Mouse (Mus musculus) kidney, embryonic 14.5 days (tissue): ENCODE data around the gene Rgs8. TPM values are rescaled to one million over a fixed set of nuclear protein-coding genes. Genes with fewer than 3 reads are reported as not detected.

Experiments used
- ATAC-seq: fragments of 200-750 bp; cut with Nextera tagmentation; 2 replicates; pipeline ENCODE4 v1.8.0; 2017; ENCODE audit warnings: moderate number of reproducible peaks, mild to moderate bottlenecking, moderate TSS enrichment, moderate library complexity; ENCODE audit not compliant: low FRiP score, low TSS enrichment
- H3K27ac ChIP-seq: fragments of 300-500 bp; sonication (generic); 2 replicates; pipeline ENCODE4 v1.5.1; 2014; ENCODE audit warnings: low read depth, mild to moderate bottlenecking, low read length, moderate library complexity, mixed read lengths
- H3K27me3 ChIP-seq: fragments of 300-500 bp; sonication (generic); 2 replicates; pipeline ENCODE4 v1.6.1; 2014; ENCODE audit warnings: mild to moderate bottlenecking, low read length; ENCODE audit not compliant: control insufficient read depth, insufficient read depth
- H3K36me3 ChIP-seq: fragments of 300-500 bp; sonication (generic); 2 replicates; pipeline ENCODE4 v1.6.1; 2014; ENCODE audit warnings: low read length, mixed read lengths; ENCODE audit not compliant: control insufficient read depth, insufficient read depth
- H3K4me1 ChIP-seq: fragments of 300-500 bp; sonication (generic); 2 replicates; pipeline ENCODE4 v1.6.1; 2014; ENCODE audit warnings: low read length, mixed read lengths; ENCODE audit not compliant: control insufficient read depth, insufficient read depth
- H3K4me2 ChIP-seq: fragments of 300-500 bp; sonication (generic); replicated peaks from 2 replicates; pipeline ENCODE4 v1.6.1; 2014; ENCODE audit warnings: low read depth, mild to moderate bottlenecking, low read length
- H3K4me3 ChIP-seq: fragments of 300-500 bp; sonication (generic); 2 replicates; pipeline ENCODE4 v1.5.1; 2014; ENCODE audit warnings: mild to moderate bottlenecking, low read length
- H3K9ac ChIP-seq: fragments of 300-500 bp; sonication (generic); 2 replicates; pipeline ENCODE4 v1.6.1; 2014; ENCODE audit warnings: low read depth, mild to moderate bottlenecking, low read length, moderate library complexity
- H3K9me3 ChIP-seq: fragments of 300-500 bp; sonication (generic); 2 replicates; pipeline ENCODE4 v1.6.1; 2016; ENCODE audit warnings: low read length; ENCODE audit not compliant: control insufficient read depth
- WGBS: fragments of 180-500 bp; shearing (Covaris S2); extraction: QIAGEN DNeasy Blood & Tissue Kit; methylation state at CpG from one replicate; pipeline ENCODE4 v1.1.7; 2014; 5-methylcytosine and 5-hydroxymethylcytosine counted together
- polyA plus RNA-seq: library from polyadenylated mRNA; unstranded; fragments of >200 nt; fragmentation: Nextera tagmentation; extraction: Ambion mirVana; gene quantifications from 2 replicates; pipeline ENCODE4 v1.2.1, GENCODE M21; 2014

Rgs8 gene
- polyA plus RNA-seq, result 0.04 and 0.10 TPM in 2 replicates

DNA sequence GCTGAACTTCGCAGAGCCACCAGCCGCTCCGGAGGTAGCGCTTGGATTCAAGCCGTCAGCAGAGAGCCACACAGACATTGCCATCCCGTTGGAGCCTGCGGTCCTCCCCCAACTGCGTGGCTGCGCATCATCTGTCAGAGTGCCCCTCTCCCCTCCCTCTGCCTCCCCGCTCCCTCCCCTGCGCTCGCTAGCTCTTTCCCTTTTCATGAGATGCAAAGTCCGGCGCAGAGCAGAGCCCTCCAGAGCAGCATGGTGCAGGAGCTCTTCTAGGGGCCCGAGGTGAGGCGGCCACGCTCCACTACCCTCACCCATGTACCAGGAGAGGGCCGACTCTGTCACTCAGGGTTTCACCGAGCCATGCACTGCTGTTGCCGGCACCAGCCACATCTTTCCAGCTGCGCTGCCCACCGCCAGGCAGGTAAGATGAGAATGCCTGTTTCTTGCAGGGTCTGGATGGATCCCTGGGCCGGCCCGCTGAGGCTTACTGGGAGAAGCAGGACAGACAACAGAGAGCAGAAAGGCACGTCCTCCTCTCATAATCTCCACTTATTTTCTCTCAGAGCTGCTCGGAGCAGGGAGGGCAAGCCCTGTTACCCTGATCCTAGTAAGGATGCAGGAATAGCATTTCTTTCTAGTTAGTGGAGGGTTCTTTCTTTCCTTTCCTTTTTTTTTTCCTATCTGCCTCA, at the start of gene Rgs8:
Gene Rgs8 (plus strand): TSS at position 88 of the 686 bp plus-strand sequence.
- no peaks in the 10 kb centered on the region for H3K9me3 ChIP-seq
- WGBS, result under 1% methylated on average over 26 of the region's 26 CpGs
- H3K27ac ChIP-seq, result no peak within 1 kb of the TSS
- peak within 1 kb of the TSS; percentile 29 for H3K4me3 ChIP-seq
- H3K4me1 ChIP-seq, result peaks cover 6% of the 10 kb centered on the region; the same call in 1 of the 2 replicates
- no peak within 1 kb of the TSS for H3K9ac ChIP-seq
- ATAC-seq, result peak; percentile 95
- H3K27me3 ChIP-seq, result peaks cover 13% of the 10 kb centered on the region
- H3K36me3 ChIP-seq, result no peaks in the 10 kb centered on the region
- H3K4me2 ChIP-seq, result peak within 1 kb of the TSS; percentile 56

DNA sequence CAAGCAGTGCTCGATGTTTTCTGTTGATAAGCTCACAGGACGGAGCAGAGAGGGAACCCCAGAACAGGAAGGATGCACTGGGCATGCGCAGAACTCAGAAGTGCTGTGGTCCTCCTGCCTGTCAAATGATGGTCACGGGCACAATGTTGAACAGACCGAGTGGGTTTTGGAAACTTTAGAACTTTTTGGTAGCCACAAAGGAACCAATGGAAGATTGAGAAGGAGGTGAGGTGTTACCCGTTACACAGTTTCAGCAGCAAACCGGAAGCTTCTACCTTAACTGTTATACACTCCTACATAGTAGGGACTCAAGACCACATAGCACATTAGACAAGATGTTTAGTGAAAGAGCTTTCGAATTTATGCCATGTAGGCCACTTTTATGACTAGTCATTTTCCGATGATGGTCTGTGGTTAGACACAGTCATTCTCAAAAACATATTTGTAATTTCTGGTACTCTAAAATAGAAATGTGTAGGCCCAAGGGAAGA, 35.4 kb upstream of the Rgs8 start:
- Histone ChIP-seq H3K9ac (no peak overlapping the region), H3K27ac (no peak overlapping the region), H3K4me3 (no peak overlapping the region), H3K4me1 (no peaks in the 10 kb centered on the region), H3K36me3 (no peaks in the 10 kb centered on the region), H3K4me2 (no peak overlapping the region), H3K9me3 (no peaks in the 10 kb centered on the region), H3K27me3 (no peaks in the 10 kb centered on the region)
- no peak for ATAC-seq
- 91% methylated on average over 9 of the region's 9 CpGs for whole genome bisulfite sequencing

DNA sequence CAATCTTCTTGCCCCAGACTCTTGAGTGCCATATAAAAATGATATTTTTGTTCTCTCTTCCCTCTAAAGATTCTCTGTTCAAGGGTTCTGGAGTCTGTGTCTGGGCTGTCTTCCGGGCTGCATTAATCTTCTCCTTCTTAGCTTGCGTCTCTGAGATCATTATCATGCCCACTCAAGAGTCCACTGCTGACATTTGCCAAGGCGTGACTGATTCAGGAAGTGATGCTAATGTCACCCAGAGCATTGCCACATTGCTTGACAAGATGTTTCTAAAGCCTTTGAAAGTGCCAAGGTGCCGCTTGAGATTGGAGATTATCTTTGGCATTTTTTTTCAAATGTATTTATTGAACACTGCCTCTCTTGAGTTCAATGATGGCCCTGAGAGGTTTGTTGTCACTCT, 29.8 kb upstream of the Rgs8 start:
- Histone ChIP-seq H3K36me3 (no peaks in the 10 kb centered on the region), H3K9me3 (no peaks in the 10 kb centered on the region), H3K4me3 (no peak overlapping the region), H3K27me3 (no peaks in the 10 kb centered on the region), H3K4me2 (no peak overlapping the region), H3K27ac (no peak overlapping the region), H3K4me1 (no peaks in the 10 kb centered on the region), H3K9ac (no peak overlapping the region)
- ATAC-seq, result no peak
- WGBS, result 83% methylated on average over 4 of the region's 4 CpGs

DNA sequence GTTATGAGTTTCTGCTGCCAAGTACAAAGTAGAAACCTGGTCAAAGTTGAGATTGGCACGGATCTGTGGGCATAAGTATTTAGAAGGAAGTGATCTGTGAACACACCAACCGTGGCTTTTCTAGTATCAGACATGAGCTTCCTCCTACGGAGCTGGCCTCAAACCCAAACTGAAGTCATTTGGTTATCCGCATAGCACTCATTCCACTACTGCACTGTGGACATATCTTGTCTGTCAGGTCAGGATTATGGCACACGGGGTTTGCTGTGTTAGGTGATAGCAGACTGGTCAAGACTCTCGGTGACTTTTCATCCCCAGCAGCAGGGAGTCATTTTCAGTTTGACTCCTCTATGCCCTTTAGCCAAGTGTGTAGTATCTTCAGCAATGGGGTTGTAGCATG, 20.1 kb upstream of the Rgs8 start:
- no peaks in the 10 kb centered on the region for H3K9me3 ChIP-seq
- no peak overlapping the region for H3K27ac ChIP-seq
- no peaks in the 10 kb centered on the region for H3K36me3 ChIP-seq
- no peak overlapping the region for H3K4me2 ChIP-seq
- no peak overlapping the region for H3K9ac ChIP-seq
- H3K4me1 ChIP-seq, result no peaks in the 10 kb centered on the region
- ATAC-seq, result no peak
- no peaks in the 10 kb centered on the region for H3K27me3 ChIP-seq
- 82% methylated on average over 6 of the region's 6 CpGs for WGBS
- H3K4me3 ChIP-seq, result no peak overlapping the region

- H3K27me3 ChIP-seq, result no peaks in the 10 kb centered on the region
- no peak overlapping the region for H3K27ac ChIP-seq
- no peak overlapping the region for H3K4me3 ChIP-seq
- H3K4me2 ChIP-seq, result no peak overlapping the region
- WGBS, result 88% methylated on average over 5 of the region's 5 CpGs
- ATAC-seq, result no peak
- no peaks in the 10 kb centered on the region for H3K36me3 ChIP-seq
- H3K9ac ChIP-seq, result no peak overlapping the region
- no peaks in the 10 kb centered on the region for H3K4me1 ChIP-seq
- H3K9me3 ChIP-seq, result no peaks in the 10 kb centered on the region
Measured at GRCm38 (mm10) chr1:153635056-153635455, 17.8 kb upstream of the Rgs8 start.

DNA sequence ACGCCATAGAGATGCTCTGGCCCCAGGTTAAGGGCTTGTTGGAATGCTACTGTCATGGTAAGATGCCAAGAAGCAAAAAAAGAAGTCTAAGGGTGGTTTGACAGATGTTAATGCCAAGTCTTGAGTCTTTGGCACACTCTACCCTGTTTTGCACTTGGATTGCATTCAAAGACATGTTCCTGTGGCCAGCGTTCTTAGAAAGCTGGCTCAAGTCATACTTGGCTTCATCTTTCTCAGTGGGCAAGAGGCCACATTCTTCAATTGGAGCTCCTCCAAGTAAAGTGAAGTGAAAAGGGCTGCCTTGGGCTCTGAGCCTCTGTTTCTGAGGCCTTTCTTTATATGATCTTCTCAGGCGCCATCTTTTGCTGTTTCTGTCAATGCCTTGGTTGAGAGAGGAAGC, 17.3 kb upstream of the Rgs8 start:
- WGBS, result 90% methylated on average over 3 of the region's 3 CpGs
- no peak overlapping the region for H3K27ac ChIP-seq

DNA sequence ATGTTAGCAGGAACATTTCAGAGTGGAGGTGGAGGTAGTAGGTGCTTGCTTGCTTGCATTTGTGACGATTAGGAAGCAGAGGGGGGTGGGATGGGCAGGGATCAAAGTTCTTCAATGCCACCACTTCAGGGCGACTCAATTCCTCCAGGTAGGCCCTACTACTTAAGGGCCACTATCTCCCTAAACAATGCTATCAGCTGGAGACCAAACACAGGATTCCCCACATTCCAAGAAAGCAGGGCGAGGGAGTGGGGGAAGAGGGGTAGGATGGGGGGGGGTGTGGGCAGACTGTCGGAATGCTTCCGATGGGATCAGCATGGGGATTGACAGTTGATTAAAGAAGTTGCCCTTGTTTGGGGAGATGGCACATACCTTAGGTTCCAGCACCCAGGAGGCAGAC, 16.0 kb upstream of the Rgs8 start:
- no peak overlapping the region for H3K9ac ChIP-seq
- no peaks in the 10 kb centered on the region for H3K9me3 ChIP-seq
- WGBS, result 79% methylated on average over 5 of the region's 5 CpGs
- no peak overlapping the region for H3K4me2 ChIP-seq
- no peak overlapping the region for H3K4me3 ChIP-seq
- peaks cover 8% of the 10 kb centered on the region for H3K4me1 ChIP-seq
- no peaks in the 10 kb centered on the region for H3K36me3 ChIP-seq
- H3K27ac ChIP-seq, result no peak overlapping the region
- H3K27me3 ChIP-seq, result no peaks in the 10 kb centered on the region
- ATAC-seq, result no peak

More for the DNA sequence above, 17.3 kb upstream of the Rgs8 start:
- H3K4me1 ChIP-seq, result no peaks in the 10 kb centered on the region
- no peak overlapping the region for H3K4me2 ChIP-seq
- H3K9me3 ChIP-seq, result no peaks in the 10 kb centered on the region
- H3K27me3 ChIP-seq, result no peaks in the 10 kb centered on the region
- no peaks in the 10 kb centered on the region for H3K36me3 ChIP-seq
- H3K4me3 ChIP-seq, result no peak overlapping the region
- no peak for ATAC-seq
- H3K9ac ChIP-seq, result no peak overlapping the region

GRCm38 (mm10) chr1:153641492-153641939, 11.3 kb upstream of the Rgs8 start:
- 0 out of 2 replicates have a peak overlapping the region, but pooled peaks have one; percentile 13 for H3K9ac ChIP-seq
- peaks cover 18% of the 10 kb centered on the region for H3K4me1 ChIP-seq
- peak; percentile 90 for ATAC-seq
- WGBS, result under 1% methylated on average over 9 of the region's 9 CpGs
- H3K27me3 ChIP-seq, result no peaks in the 10 kb centered on the region
- H3K27ac ChIP-seq, result peak overlapping the region; percentile 83
- H3K4me2 ChIP-seq, result peak overlapping the region; percentile 49
- H3K36me3 ChIP-seq, result no peaks in the 10 kb centered on the region
- peak overlapping the region; percentile 17 for H3K4me3 ChIP-seq
- no peaks in the 10 kb centered on the region for H3K9me3 ChIP-seq

DNA sequence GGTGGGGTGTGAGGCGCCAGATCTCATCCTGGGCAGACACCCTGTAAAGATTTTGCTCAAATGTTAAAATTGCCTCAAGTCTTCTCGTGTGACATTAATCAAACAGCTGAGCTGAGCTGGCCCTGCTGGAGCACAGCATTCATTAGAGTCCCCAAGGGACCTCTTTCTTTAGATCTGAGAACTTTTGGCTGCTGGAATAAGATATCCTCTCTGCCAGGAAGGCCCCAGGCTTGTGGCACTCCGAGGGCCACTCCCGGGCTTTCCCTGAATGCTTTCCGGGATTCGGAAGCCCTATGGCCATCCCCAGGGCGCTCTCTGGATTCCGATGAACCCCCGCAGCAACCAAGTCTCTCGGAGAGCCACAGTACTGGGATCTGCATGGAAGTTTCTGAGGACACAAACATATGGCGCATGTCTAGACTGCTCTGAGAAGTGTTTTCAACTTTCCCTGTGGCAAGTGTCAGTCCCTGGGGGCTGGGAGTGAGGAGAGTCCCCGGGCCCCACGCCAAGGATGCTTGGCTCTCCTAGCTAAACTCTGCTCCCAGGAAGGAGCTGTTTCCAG, 10.8 kb upstream of the Rgs8 start:
- H3K4me2 ChIP-seq, result peak overlapping the region; percentile 49
- peak overlapping the region; percentile 13; the same call in 1 of the 2 replicates for H3K9ac ChIP-seq
- H3K27me3 ChIP-seq, result no peaks in the 10 kb centered on the region
- H3K9me3 ChIP-seq, result no peaks in the 10 kb centered on the region
- WGBS, result 5% methylated on average over 13 of the region's 13 CpGs
- peak overlapping the region; percentile 17 for H3K4me3 ChIP-seq
- peak overlapping the region; percentile 83 for H3K27ac ChIP-seq
- peak; percentile 69 for ATAC-seq
- peaks cover 18% of the 10 kb centered on the region for H3K4me1 ChIP-seq
- H3K36me3 ChIP-seq, result no peaks in the 10 kb centered on the region
